Mouse (Mus musculus) MEL (cell line): ENCODE measurements around the gene Itih4. TPM values are rescaled to one million over a fixed set of nuclear protein-coding genes. Genes with fewer than 3 reads are reported as not detected.

ENCODE experiments used
- DNase-seq: peaks from one replicate; pipeline ENCODE4 v3.0.0; 2011; ENCODE audit warnings: low read depth, low spot score
- H3K27ac ChIP-seq: 2 replicates; pipeline ENCODE4 v1.5.1; 2012; ENCODE audit warnings: low read depth, mild to moderate bottlenecking, control low read depth, low read length, moderate library complexity; ENCODE audit not compliant: control insufficient read depth
- H3K27me3 ChIP-seq, 2 experiments: fragments of 150-350 bp in 1 of 2; sonication (generic) in 1 of 2; 2 replicates each; pipeline ENCODE4 v1.6.1; 2012; ENCODE audit warnings: low read length in 2 of 2, mild to moderate bottlenecking in 2 of 2, improper control_type of control experiment in 1 of 2, moderate library complexity in 1 of 2; ENCODE audit not compliant: insufficient read depth in 2 of 2, control insufficient read depth in 1 of 2
- H3K36me3 ChIP-seq, 2 experiments: 2 replicates each; pipeline ENCODE4 v1.6.1; 2012 to 2014; ENCODE audit warnings: low read length in 2 of 2, improper control_type of control experiment in 1 of 2, inconsistent platforms in 1 of 2, mild to moderate bottlenecking in 1 of 2; ENCODE audit not compliant: insufficient read depth in 2 of 2, control insufficient read depth in 1 of 2
- H3K4me1 ChIP-seq, 2 experiments: fragments of 150-350 bp in 1 of 2; sonication (generic) in 1 of 2; 2 replicates each; pipeline ENCODE4 v1.6.1; 2012; ENCODE audit warnings: low read length in 2 of 2, improper control_type of control experiment in 1 of 2, mild to moderate bottlenecking in 1 of 2; ENCODE audit not compliant: insufficient read depth in 2 of 2, control insufficient read depth in 1 of 2
- H3K4me3 ChIP-seq, 2 experiments: fragments of 150-350 bp in 1 of 2; sonication (generic) in 1 of 2; 2 replicates each; pipeline ENCODE4 v1.5.1; 2012; ENCODE audit warnings: low read depth in 2 of 2, low read length in 2 of 2, mild to moderate bottlenecking in 2 of 2, moderate library complexity in 2 of 2, control low read depth in 1 of 2, improper control_type of control experiment in 1 of 2; ENCODE audit not compliant: control insufficient read depth in 1 of 2, insufficient read depth in 1 of 2
- H3K79me2 ChIP-seq: 2 replicates; pipeline ENCODE4 v1.6.1; 2012; ENCODE audit warnings: mild to moderate bottlenecking, low read length, moderate library complexity; ENCODE audit not compliant: control insufficient read depth, poor library complexity, insufficient read depth
- H3K9ac ChIP-seq: 2 replicates; pipeline ENCODE4 v1.6.1; 2012; ENCODE audit warnings: low read depth, mild to moderate bottlenecking, control low read depth, low read length, moderate library complexity; ENCODE audit not compliant: control insufficient read depth, poor library complexity, severe bottlenecking
- H3K9me3 ChIP-seq: fragments of 150-350 bp; sonication (generic); replicated peaks from 2 replicates; pipeline ENCODE4 v1.6.1; 2012; ENCODE audit warnings: mild to moderate bottlenecking, low read length, improper control_type of control experiment, moderate library complexity; ENCODE audit not compliant: insufficient read depth
- BHLHE40 ChIP-seq: IDR thresholded peaks from 2 replicates; pipeline ENCODE4 v1.6.1; 2012; ENCODE audit warnings: low read depth, mild to moderate bottlenecking, inconsistent platforms, low read length, improper control_type of control experiment, borderline replicate concordance
- EP300 ChIP-seq, 2 experiments: IDR thresholded peaks; 2 replicates each; pipeline ENCODE4 v1.6.1; 2011; ENCODE audit warnings: improper control_type of control experiment in 2 of 2, low read length in 2 of 2, low read depth in 1 of 2, mild to moderate bottlenecking in 1 of 2
- ETS1 ChIP-seq: IDR thresholded peaks from 2 replicates; pipeline ENCODE4 v1.6.1; 2012; ENCODE audit warnings: low read depth, mild to moderate bottlenecking, inconsistent platforms, low read length, improper control_type of control experiment, moderate library complexity
- GABPA ChIP-seq: IDR thresholded peaks from 2 replicates; pipeline ENCODE4 v1.6.1; 2012; ENCODE audit warnings: low read depth, mild to moderate bottlenecking, inconsistent platforms, low read length, improper control_type of control experiment, moderate library complexity
- MAFK ChIP-seq: IDR thresholded peaks from 2 replicates; pipeline ENCODE4 v1.6.1; 2011; ENCODE audit warnings: low read depth, mild to moderate bottlenecking, low read length, improper control_type of control experiment, borderline replicate concordance
- MAX ChIP-seq: IDR thresholded peaks from 2 replicates; pipeline ENCODE4 v1.6.1; 2011; ENCODE audit warnings: low read length, improper control_type of control experiment
- MEF2A ChIP-seq: IDR thresholded peaks from 2 replicates; pipeline ENCODE4 v1.6.1; 2014; ENCODE audit warnings: low read depth, mild to moderate bottlenecking, inconsistent platforms, low read length, improper control_type of control experiment; ENCODE audit not compliant: poor library complexity, insufficient replicate concordance, severe bottlenecking; ENCODE audit errors: extremely low read depth
- MYC ChIP-seq: IDR thresholded peaks from 2 replicates; pipeline ENCODE4 v1.6.1; 2011; ENCODE audit warnings: low read depth, mild to moderate bottlenecking, low read length, improper control_type of control experiment, moderate library complexity
- POLR2A ChIP-seq, 2 experiments: IDR thresholded peaks; 2 replicates each; pipeline ENCODE4 v1.6.1; 2011 to 2012; ENCODE audit warnings: low read length in 2 of 2, mild to moderate bottlenecking in 2 of 2, control low read depth in 1 of 2, improper control_type of control experiment in 1 of 2, low read depth in 1 of 2, moderate library complexity in 1 of 2; ENCODE audit not compliant: control insufficient read depth in 1 of 2, insufficient read depth in 1 of 2, poor library complexity in 1 of 2
- POLR2AphosphoS2 ChIP-seq: IDR thresholded peaks from 2 replicates; pipeline ENCODE4 v1.6.1; 2011; ENCODE audit warnings: low read length, improper control_type of control experiment
- RCOR1 ChIP-seq: IDR thresholded peaks from 2 replicates; pipeline ENCODE4 v1.6.1; 2012; ENCODE audit warnings: low read depth, mild to moderate bottlenecking, inconsistent platforms, low read length, improper control_type of control experiment
- TCF12 ChIP-seq: IDR thresholded peaks from 2 replicates; pipeline ENCODE4 v1.6.1; 2014; ENCODE audit warnings: low read depth, mild to moderate bottlenecking, inconsistent platforms, low read length, improper control_type of control experiment, moderate library complexity
- USF1 ChIP-seq: IDR thresholded peaks from 2 replicates; pipeline ENCODE4 v1.6.1; 2014; ENCODE audit warnings: low read depth, mild to moderate bottlenecking, inconsistent platforms, low read length, improper control_type of control experiment, moderate library complexity
- ZC3H11A ChIP-seq: IDR thresholded peaks from 2 replicates; pipeline ENCODE4 v1.6.1; 2012; ENCODE audit warnings: low read depth, mild to moderate bottlenecking, inconsistent platforms, low read length, improper control_type of control experiment
- ZMIZ1 ChIP-seq: IDR thresholded peaks from 2 replicates; pipeline ENCODE4 v1.6.1; 2012; ENCODE audit warnings: low read depth, mild to moderate bottlenecking, inconsistent platforms, low read length, improper control_type of control experiment, moderate library complexity
- ZNF384 ChIP-seq: IDR thresholded peaks from 2 replicates; pipeline ENCODE4 v1.6.1; 2012; ENCODE audit warnings: low read depth, mild to moderate bottlenecking, inconsistent platforms, low read length, improper control_type of control experiment
- polyA plus RNA-seq, 2 experiments: library from polyadenylated mRNA; stranded (reverse) in 1 of 2; unstranded in 1 of 2; fragments of >175 nt in 1 of 2; fragments of >200 nt in 1 of 2; gene quantifications; 2 replicates each; pipeline versions ENCODE4 v1.2.1 to v1.2.4; 2012; ENCODE audit warnings: low replicate concordance in 2 of 2, low read depth in 1 of 2; ENCODE audit not compliant: insufficient read length in 2 of 2, insufficient read depth in 1 of 2, missing spikeins in 1 of 2
- total RNA-seq: library from RNA; depleted of rRNA; stranded (reverse); fragments of 300-350 nt; gene quantifications from 2 replicates; pipeline ENCODE4 v1.2.3, GENCODE M21; 2012

Itih4 gene
- total and polyA plus RNA-seq, 3 experiments, result not detected

DNA sequence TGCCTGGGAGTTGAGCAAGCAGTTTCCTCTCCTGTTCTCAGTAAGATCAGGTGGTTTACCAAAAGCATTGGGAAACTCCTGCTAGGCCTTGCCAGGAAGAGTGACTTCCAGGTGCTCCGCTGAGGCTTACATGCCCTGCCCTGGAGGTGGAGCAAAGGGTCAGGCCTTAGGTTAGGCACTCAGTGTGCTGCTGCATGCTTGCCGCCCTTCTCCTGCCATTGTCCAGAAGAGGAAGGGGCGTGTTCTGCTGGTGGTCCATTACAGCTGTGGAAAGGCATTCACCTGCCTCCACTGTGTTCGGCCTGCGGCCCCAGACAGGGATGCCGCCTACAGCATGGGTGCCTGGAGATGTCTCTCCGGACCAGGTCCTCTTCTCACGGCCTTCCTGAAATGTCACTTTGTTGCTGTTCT, 16.9 kb upstream of the Itih4 start:
- Histone ChIP-seq H3K4me1 (no peaks in the 10 kb centered on the region), H3K4me3 (no peak overlapping the region), H3K79me2 (no peaks in the 10 kb centered on the region), H3K27me3 (no peaks in the 10 kb centered on the region), H3K36me3 (no peaks in the 10 kb centered on the region; a peak in 1 of 4 replicates), H3K27ac (no peak overlapping the region), H3K9me3 (no peaks in the 10 kb centered on the region), H3K9ac (no peak overlapping the region)
- TF ChIP-seq POLR2A (IDR thresholded peaks at IDR 0.05; ENCODE audit: control insufficient read depth in 1 of 2, insufficient read depth in 1 of 2, low read depth in 1 of 2, low read length in 2 of 2, poor library complexity in 1 of 2) (no peak), BHLHE40 (no peak), USF1 (no peak), ZNF384 (no peak), POLR2AphosphoS2 (no peak), ETS1 (no peak), ZC3H11A (no peak), MAX (no peak), MAFK (no peak), MEF2A (no peak), RCOR1 (no peak), EP300 (IDR thresholded peaks at IDR 0.05; ENCODE audit: low read depth in 1 of 2, low read length in 2 of 2) (no peak), GABPA (no peak), ZMIZ1 (no peak), TCF12 (no peak), MYC (no peak)
- no peak for DNase-seq

DNA sequence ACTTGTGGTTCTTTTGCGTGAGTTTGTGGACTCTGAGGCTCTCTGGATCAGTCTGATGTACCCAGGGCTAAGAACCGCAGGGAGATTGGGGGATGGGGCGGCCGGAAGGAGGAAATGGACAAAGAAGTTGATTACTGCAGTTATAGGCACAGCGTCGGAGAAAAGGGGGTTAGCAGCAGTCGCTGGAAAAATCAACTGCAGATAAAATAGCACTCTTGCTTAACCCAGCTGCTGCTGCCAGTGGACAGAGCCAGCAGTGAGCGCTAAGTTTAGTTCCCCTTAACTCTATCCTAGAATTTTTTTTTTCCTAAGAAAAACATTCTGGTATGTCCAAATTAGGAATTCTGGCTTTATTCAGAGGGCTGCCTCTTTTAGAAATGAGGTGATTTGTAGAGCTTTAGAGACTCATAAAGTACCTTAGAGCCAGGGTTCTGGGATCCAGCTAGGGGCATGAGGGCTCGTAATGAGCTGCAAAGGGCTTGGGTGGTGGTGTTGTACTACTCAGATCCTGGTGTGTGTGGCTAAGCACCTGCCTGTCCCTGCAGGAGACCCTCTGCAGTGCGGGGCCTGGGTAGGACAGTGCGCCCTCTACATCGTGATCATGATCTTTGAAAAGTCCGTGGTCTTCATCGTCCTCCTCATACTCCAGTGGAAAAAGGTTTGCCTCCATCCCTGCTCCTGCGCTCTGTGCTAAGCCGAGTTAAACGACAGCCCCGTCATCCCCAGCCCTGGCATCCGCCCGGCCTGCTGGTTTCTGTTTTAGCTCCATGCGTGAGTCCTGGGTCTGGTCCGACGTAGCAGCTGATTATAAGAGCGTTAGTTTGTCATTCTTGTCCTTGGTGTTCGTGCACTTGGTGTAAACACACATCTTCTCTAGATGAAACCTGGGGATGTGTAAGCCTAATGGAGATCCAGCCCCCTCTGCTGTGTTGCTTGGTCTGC, 15.8 kb upstream of the Itih4 start:
- no peaks in the 10 kb centered on the region for H3K79me2 ChIP-seq
- H3K9me3 ChIP-seq, result no peaks in the 10 kb centered on the region
- no peaks in the 10 kb centered on the region for H3K27me3 ChIP-seq
- TF ChIP-seq ZNF384, result no peak
- TF ChIP-seq MAFK, result no peak
- no peak for TF ChIP-seq POLR2A (IDR thresholded peaks at IDR 0.05; ENCODE audit: control insufficient read depth in 1 of 2, insufficient read depth in 1 of 2, low read depth in 1 of 2, low read length in 2 of 2, poor library complexity in 1 of 2)
- no peak for TF ChIP-seq USF1
- no peak for TF ChIP-seq MYC
- no peak for DNase-seq
- H3K4me1 ChIP-seq, result no peaks in the 10 kb centered on the region; a peak in 2 of 4 replicates
- H3K27ac ChIP-seq, result no peak overlapping the region
- H3K9ac ChIP-seq, result no peak overlapping the region
- H3K36me3 ChIP-seq, result no peaks in the 10 kb centered on the region; a peak in 1 of 4 replicates
- H3K4me3 ChIP-seq, result no peak overlapping the region
